Mouse (Mus musculus) C2C12 (cell line): Measurements from ENCODE around the gene Tspan2. TPM values are rescaled to one million over a fixed set of nuclear protein-coding genes. Genes with fewer than 3 reads are reported as not detected.

Experiments
- H3K27me3 ChIP-seq: one replicate; pipeline ENCODE4 v1.6.1; 2011; ENCODE audit not compliant: control insufficient read depth, insufficient read depth, insufficient read length
- H3K36me3 ChIP-seq: one replicate; pipeline ENCODE4 v1.6.1; 2011; ENCODE audit not compliant: control insufficient read depth, insufficient read depth
- H3K4me3 ChIP-seq: one replicate; pipeline ENCODE4 v1.5.1; 2011; ENCODE audit warnings: mild to moderate bottlenecking, control low read depth; ENCODE audit not compliant: poor library complexity, insufficient read depth, severe bottlenecking
- H3K79me2 ChIP-seq: one replicate; pipeline ENCODE4 v1.6.1; 2011; ENCODE audit not compliant: control insufficient read depth, insufficient read depth
- H3K79me3 ChIP-seq: one replicate; pipeline ENCODE4 v1.6.1; 2011; ENCODE audit warnings: low read depth, control low read depth
- H3ac ChIP-seq: one replicate; pipeline ENCODE3; 2011; ENCODE audit warnings: low read depth; ENCODE audit not compliant: control insufficient read depth, insufficient read length
- CEBPB ChIP-seq: IDR thresholded peaks from one replicate; pipeline ENCODE4 v1.6.1; 2011; ENCODE audit warnings: low read depth, mild to moderate bottlenecking, control low read depth, moderate library complexity
- CTCF ChIP-seq: IDR thresholded peaks from one replicate; pipeline ENCODE4 v1.5.1; 2011; ENCODE audit not compliant: control insufficient read depth, insufficient read depth, insufficient read length
- FOSL1 ChIP-seq: IDR thresholded peaks from one replicate; pipeline ENCODE4 v1.8.0; 2011; ENCODE audit warnings: mild to moderate bottlenecking, low read length; ENCODE audit not compliant: poor library complexity, insufficient read depth, severe bottlenecking
- MAX ChIP-seq: IDR thresholded peaks from one replicate; pipeline ENCODE4 v1.6.1; 2011; ENCODE audit warnings: mild to moderate bottlenecking, control low read depth
- MYOD1 ChIP-seq: IDR thresholded peaks from one replicate; pipeline ENCODE4 v1.6.1; 2011; ENCODE audit warnings: low read depth; ENCODE audit not compliant: control insufficient read depth, insufficient read length
- MYOG ChIP-seq: IDR thresholded peaks from one replicate; pipeline ENCODE4 v1.6.1; 2011; ENCODE audit not compliant: control insufficient read depth, insufficient read length; ENCODE audit errors: extremely low read depth
- USF1 ChIP-seq: IDR thresholded peaks from one replicate; pipeline ENCODE4 v1.6.1; 2011; ENCODE audit warnings: low read depth, mild to moderate bottlenecking, control low read depth, moderate library complexity
- polyA plus RNA-seq: library from polyadenylated mRNA; unstranded; fragments of >200 nt; fragmentation: generic; extraction: Trizol; gene quantifications from one replicate; pipeline ENCODE4 v1.2.1, GENCODE M21; 2012; ENCODE audit warnings: missing spikeins

Gene Tspan2
- polyA plus RNA-seq, 1 experiment, result 5.5 TPM

DNA sequence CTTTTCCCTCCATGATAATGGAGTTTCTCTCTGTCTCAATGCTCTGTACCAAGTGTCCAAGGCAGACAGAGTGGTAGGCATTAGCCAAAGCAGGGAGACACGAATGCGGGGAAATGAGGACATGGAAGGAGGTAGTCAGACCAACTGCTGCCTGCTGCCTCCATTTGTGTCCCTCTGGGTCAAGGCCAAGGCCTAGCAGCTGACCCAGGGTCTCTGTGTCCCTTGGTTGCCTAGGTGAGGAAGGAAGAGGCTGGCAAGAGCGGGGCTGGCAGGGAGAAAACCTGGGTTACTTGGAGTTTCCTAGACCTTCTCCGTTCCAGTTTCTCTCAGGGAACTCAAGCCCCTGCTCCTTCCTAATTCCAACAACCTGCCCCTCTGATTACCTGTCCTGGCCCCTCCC, 17.7 kb downstream of the Tspan2 start:
- H3K27me3 ChIP-seq, result no peaks in the 10 kb centered on the region
- no peak overlapping the region for H3ac ChIP-seq
- TF ChIP-seq FOSL1 (no peak), USF1 (no peak), MAX (no peak), MYOD1 (no peak), CTCF (no peak), MYOG (no peak), CEBPB (no peak)
- no peaks in the 10 kb centered on the region for H3K79me2 ChIP-seq
- no peak overlapping the region for H3K4me3 ChIP-seq
- no peaks in the 10 kb centered on the region for H3K79me3 ChIP-seq
- no peaks in the 10 kb centered on the region for H3K36me3 ChIP-seq

DNA sequence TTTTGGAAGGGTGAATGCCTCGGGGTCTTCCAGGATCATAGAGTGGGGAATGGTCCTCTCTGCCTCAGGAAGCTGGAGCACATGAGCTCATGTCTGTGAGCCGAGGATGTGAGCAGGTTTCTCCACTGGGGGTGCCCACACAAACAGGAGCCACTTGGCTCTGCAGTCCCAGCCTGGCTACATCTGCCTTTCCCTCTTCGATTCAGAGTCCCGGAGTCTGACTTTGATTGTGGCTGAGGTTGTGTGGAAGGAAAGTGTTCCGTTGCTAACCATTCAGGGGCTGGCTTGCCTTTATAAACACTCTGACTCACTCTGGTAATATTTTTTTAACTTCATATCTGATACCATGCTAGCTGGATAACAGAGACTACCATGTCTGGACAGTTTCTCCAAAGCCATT, 18.1 kb downstream of the Tspan2 start:
- TF ChIP-seq CEBPB, result no peak
- TF ChIP-seq MAX, result no peak
- TF ChIP-seq FOSL1, result no peak
- TF ChIP-seq MYOG, result no peak
- no peak for TF ChIP-seq USF1
- no peak for TF ChIP-seq MYOD1
- TF ChIP-seq CTCF, result no peak
- H3ac ChIP-seq, result no peak overlapping the region
- H3K79me3 ChIP-seq, result no peaks in the 10 kb centered on the region
- no peaks in the 10 kb centered on the region for H3K36me3 ChIP-seq
- no peaks in the 10 kb centered on the region for H3K27me3 ChIP-seq
- H3K4me3 ChIP-seq, result no peak overlapping the region
- H3K79me2 ChIP-seq, result no peaks in the 10 kb centered on the region

DNA sequence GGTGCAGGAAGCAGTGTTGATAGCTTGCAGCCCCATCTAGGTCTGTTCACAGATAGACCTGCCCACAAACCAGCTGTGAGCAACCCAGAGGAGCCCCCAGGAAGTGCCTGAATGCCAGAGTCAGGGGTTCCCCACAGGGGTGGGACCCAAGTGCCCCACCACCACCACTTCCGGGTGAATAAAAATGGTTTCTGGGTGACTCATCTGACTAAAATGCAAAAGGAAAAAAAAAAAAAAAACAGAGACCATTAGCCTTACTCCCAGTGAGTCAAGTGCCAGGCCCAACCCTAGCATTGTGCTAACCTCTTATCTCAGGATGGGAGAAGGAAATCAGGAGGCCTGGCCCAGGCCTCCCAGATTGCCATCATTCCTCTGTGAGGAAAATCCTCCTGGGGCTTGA, 21.5 kb downstream of the Tspan2 start:
- no peaks in the 10 kb centered on the region for H3K79me2 ChIP-seq
- H3K27me3 ChIP-seq, result no peaks in the 10 kb centered on the region
- no peak for TF ChIP-seq CTCF
- peak; percentile 23 for TF ChIP-seq MYOD1
- peak; percentile 40 for TF ChIP-seq FOSL1
- no peak overlapping the region for H3ac ChIP-seq
- H3K79me3 ChIP-seq, result no peaks in the 10 kb centered on the region
- H3K36me3 ChIP-seq, result no peaks in the 10 kb centered on the region
- no peak overlapping the region for H3K4me3 ChIP-seq

DNA sequence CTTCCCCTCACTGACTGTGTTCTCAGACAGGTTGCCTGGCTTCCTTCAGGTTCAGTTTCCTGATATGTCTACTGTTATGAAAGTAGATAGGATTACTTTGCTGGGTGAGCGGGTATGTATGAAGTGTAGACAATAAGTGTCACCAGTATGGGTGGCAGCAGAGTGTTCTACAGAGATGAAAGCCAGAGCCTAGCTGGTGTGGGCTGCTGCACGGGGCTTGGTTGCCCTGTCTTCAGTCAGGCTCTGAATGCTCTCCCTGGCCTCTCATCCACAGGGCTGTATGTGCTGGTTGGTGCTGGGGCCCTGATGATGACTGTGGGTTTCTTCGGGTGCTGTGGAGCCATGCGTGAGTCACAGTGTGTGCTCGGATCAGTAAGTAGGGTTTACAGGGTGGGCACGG, 22.7 kb downstream of the Tspan2 start:
- Histone ChIP-seq H3ac (no peak overlapping the region), H3K4me3 (no peak overlapping the region), H3K36me3 (no peaks in the 10 kb centered on the region), H3K79me2 (no peaks in the 10 kb centered on the region), H3K79me3 (no peaks in the 10 kb centered on the region), H3K27me3 (no peaks in the 10 kb centered on the region)
- no peak for TF ChIP-seq MYOD1
- no peak for TF ChIP-seq FOSL1
- no peak for TF ChIP-seq CTCF
- no peak for TF ChIP-seq CEBPB
- TF ChIP-seq USF1, result no peak
- TF ChIP-seq MYOG, result no peak
- no peak for TF ChIP-seq MAX

DNA sequence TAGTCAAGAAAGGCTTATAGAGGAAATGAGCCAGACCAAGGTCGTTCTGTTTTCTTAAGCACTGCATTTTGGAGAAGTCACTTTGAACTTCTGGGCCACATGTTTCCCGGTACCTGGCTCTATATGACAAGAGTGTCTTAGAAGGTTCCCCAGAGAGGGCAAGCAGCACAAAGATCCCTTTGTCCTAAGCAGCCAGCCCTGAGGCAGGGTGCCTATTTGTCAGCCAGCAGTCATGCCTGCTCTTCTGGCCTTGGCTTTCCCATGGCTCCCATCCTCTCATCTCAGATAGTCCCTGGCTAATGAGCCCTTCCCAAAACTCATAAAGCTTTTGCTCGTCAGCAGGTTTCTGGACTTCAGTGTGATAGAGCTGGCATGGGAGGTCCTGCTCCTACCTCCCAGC, 25.9 kb downstream of the Tspan2 start:
- Histone ChIP-seq H3K27me3 (no peaks in the 10 kb centered on the region), H3K79me3 (no peaks in the 10 kb centered on the region), H3ac (no peak overlapping the region), H3K36me3 (no peaks in the 10 kb centered on the region), H3K4me3 (no peak overlapping the region), H3K79me2 (no peaks in the 10 kb centered on the region)
- no peak for TF ChIP-seq MYOD1
- TF ChIP-seq MYOG, result no peak
- TF ChIP-seq FOSL1, result no peak
- no peak for TF ChIP-seq CEBPB
- no peak for TF ChIP-seq MAX
- TF ChIP-seq USF1, result no peak
- TF ChIP-seq CTCF, result no peak

GRCm38 (mm10) chr3:102762388-102762787, 28.1 kb downstream of the Tspan2 start:
- Histone ChIP-seq H3K27me3 (no peaks in the 10 kb centered on the region), H3K79me3 (no peaks in the 10 kb centered on the region), H3ac (no peak overlapping the region), H3K4me3 (no peak overlapping the region), H3K79me2 (no peaks in the 10 kb centered on the region), H3K36me3 (no peaks in the 10 kb centered on the region)
- TF ChIP-seq USF1, result no peak
